Mouse (Mus musculus): Measurements from ENCODE around the gene Gpr19. TPM values are rescaled to one million over a fixed set of nuclear protein-coding genes. Genes with fewer than 3 reads are reported as not detected.

The Gpr19 gene
- polyA plus RNA-seq (2012; fragmentation: generic; extraction: Trizol): 2.1 TPM
- long read RNA-seq, experiment 1, partial matches to known transcripts: 0 of 6 reads
- long read RNA-seq, experiment 1, other reads (novel, unspliced or antisense): 4 of 6 reads
- long read RNA-seq, experiment 2, partial matches to known transcripts: 0 of 5 reads
- long read RNA-seq, experiment 2, other reads (novel, unspliced or antisense): 4 of 5 reads

DNA sequence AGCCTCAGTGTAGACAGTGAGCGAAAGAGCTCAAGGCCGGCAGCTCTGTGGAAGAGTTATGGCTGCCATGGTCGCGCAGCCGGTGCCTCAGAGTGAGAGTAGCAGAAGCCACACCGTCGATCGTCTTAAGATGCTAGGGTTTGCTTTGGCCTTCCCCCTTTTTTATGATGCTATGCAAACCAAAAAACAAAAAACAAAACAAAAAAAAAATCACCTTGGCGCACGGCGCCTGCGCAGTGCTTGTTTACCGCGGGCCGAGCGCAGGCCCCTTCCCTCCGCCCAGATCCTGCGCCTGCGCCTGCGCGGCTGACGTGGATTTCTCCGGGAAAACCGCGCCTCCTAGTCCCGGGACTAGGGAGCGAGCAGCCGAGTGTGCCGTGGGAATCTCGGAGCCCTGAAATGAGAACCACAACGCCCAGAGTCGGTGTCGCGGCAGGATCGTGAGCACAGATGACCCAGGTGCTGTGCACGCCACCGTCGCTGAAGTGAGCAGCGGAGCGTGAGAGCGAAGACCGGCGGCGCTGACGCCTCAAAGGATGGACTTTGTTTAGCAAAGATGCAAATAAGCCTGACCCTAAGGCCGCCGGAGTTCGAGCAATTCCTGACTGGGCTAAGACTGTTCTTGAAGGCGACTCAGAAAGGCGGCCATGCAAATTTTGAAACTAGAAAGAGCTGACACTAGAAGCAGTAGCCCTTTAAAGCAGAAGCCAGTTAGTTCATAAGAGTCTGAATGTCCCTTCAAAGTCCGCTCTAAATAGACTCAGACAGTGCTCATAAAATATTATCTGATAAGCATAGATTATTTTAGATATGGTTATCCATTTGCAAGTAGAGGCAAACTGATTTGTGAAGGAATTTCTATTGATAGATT lies at the start of gene Gpr19:
Gpr19 (minus strand) TSS at position 484 of the 871 bp plus-strand sequence.
- H3K36me3 ChIP-seq (ENCODE audit: control insufficient read depth, insufficient read depth): no peaks in the 10 kb centered on the region
- H3ac ChIP-seq (ENCODE audit: control insufficient read depth, insufficient read length, low read depth): peak within 1 kb of the TSS; percentile 89
- peaks cover 2% of the 10 kb centered on the region for H3K79me3 ChIP-seq (ENCODE audit: low read depth)
- TF ChIP-seq MYOG (IDR thresholded peaks at IDR 0.05; ENCODE audit: control insufficient read depth, extremely low read depth, insufficient read length) (no peak), FOSL1 (IDR thresholded peaks at IDR 0.05; ENCODE audit: insufficient read depth, low read length, poor library complexity, severe bottlenecking) (no peak), CTCF (IDR thresholded peaks at IDR 0.05; ENCODE audit: control insufficient read depth, insufficient read depth, insufficient read length) (no peak), USF1 (IDR thresholded peaks at IDR 0.05; ENCODE audit: low read depth) (no peak), MAX (IDR thresholded peaks at IDR 0.05) (peak; percentile 67)
- no peaks in the 10 kb centered on the region for H3K79me2 ChIP-seq (ENCODE audit: control insufficient read depth, insufficient read depth)
- H3K4me3 ChIP-seq (ENCODE audit: insufficient read depth, poor library complexity, severe bottlenecking): peak within 1 kb of the TSS; percentile 45
- H3K27me3 ChIP-seq (ENCODE audit: control insufficient read depth, insufficient read depth, insufficient read length): no peaks in the 10 kb centered on the region

DNA sequence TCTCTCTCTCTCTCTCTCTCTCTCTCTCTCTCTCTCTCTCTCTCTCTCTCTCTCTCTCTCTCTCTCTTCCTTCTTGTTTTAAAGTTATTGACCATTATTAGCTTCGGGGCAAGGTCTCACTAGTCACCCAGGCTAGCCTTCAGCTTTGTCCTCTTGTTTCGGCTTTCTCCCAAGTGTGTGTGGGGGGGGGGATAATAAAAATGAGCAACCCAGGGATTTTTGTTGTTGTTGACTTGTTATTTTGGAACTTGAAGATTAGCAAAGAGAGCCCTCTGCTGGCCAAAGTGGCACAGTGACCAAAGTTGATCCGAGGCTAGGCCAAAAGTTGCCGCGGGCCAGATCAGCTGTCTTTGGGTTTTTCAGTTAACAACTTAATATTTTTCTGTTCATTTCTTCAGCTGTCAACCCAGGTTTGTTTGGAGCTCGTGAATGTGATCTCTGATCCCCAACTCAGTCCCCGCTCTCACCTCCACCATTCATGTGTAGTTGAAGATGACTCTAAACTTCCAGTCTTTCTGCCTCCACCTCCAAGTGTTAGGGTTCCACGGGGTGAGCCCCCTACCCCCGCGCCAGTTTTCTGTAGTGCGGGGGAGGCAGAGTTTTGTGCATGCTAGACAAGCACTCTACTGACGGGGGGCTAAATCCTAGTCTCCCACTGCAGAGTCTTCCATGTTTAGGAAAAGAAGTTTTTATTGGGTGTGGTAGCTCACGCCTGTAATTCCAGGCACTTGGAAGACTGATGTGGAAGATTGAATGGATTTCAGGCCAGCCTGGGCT lies 49.1 kb upstream of the Gpr19 start:
- Histone ChIP-seq H3K36me3 (ENCODE audit: control insufficient read depth, insufficient read depth) (peaks cover 12% of the 10 kb centered on the region), H3K79me2 (ENCODE audit: control insufficient read depth, insufficient read depth) (peaks cover 54% of the 10 kb centered on the region), H3ac (ENCODE audit: control insufficient read depth, insufficient read length, low read depth) (no peak overlapping the region), H3K79me3 (ENCODE audit: low read depth) (peaks cover 6% of the 10 kb centered on the region), H3K27me3 (ENCODE audit: control insufficient read depth, insufficient read depth, insufficient read length) (no peaks in the 10 kb centered on the region), H3K4me3 (ENCODE audit: insufficient read depth, poor library complexity, severe bottlenecking) (no peak overlapping the region)
- TF ChIP-seq CTCF (IDR thresholded peaks at IDR 0.05; ENCODE audit: control insufficient read depth, insufficient read depth, insufficient read length): peak; percentile 39
- no peak for TF ChIP-seq MYOD1 (IDR thresholded peaks at IDR 0.05; ENCODE audit: control insufficient read depth, insufficient read length, low read depth)

DNA sequence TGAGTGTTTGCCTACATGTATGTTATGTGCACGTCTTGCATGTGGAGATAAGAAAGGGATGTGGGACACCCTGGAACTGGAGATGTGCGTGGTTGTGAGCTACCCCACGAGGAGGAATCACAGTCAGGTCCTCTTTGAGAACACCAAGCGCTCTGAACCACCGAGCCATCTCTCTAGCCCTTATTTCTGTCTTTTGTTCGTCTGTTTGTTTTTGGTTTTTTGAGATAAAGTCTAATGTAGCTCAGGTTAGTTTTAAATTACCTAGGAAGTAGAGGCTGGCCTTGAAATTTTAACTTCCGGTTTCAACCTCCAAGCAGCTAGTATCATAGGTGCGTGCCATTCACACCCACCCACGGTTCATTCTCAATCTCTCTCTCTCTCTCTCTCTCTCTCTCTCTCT lies 48.5 kb upstream of the Gpr19 start:
- no peak overlapping the region for H3K4me3 ChIP-seq (ENCODE audit: insufficient read depth, poor library complexity, severe bottlenecking)
- peaks cover 7% of the 10 kb centered on the region for H3K79me3 ChIP-seq (ENCODE audit: low read depth)
- H3K36me3 ChIP-seq (ENCODE audit: control insufficient read depth, insufficient read depth): peaks cover 8% of the 10 kb centered on the region
- no peak overlapping the region for H3ac ChIP-seq (ENCODE audit: control insufficient read depth, insufficient read length, low read depth)
- peaks cover 60% of the 10 kb centered on the region for H3K79me2 ChIP-seq (ENCODE audit: control insufficient read depth, insufficient read depth)
- no peak for TF ChIP-seq CTCF (IDR thresholded peaks at IDR 0.05; ENCODE audit: control insufficient read depth, insufficient read depth, insufficient read length)
- TF ChIP-seq FOSL1 (IDR thresholded peaks at IDR 0.05; ENCODE audit: insufficient read depth, low read length, poor library complexity, severe bottlenecking): no peak
- no peak for TF ChIP-seq CEBPB (IDR thresholded peaks at IDR 0.05; ENCODE audit: low read depth)
- TF ChIP-seq MYOG (IDR thresholded peaks at IDR 0.05; ENCODE audit: control insufficient read depth, extremely low read depth, insufficient read length): no peak
- no peak for TF ChIP-seq MAX (IDR thresholded peaks at IDR 0.05)
- no peak for TF ChIP-seq MYOD1 (IDR thresholded peaks at IDR 0.05; ENCODE audit: control insufficient read depth, insufficient read length, low read depth)
- no peak for TF ChIP-seq USF1 (IDR thresholded peaks at IDR 0.05; ENCODE audit: low read depth)
- no peaks in the 10 kb centered on the region for H3K27me3 ChIP-seq (ENCODE audit: control insufficient read depth, insufficient read depth, insufficient read length)

DNA sequence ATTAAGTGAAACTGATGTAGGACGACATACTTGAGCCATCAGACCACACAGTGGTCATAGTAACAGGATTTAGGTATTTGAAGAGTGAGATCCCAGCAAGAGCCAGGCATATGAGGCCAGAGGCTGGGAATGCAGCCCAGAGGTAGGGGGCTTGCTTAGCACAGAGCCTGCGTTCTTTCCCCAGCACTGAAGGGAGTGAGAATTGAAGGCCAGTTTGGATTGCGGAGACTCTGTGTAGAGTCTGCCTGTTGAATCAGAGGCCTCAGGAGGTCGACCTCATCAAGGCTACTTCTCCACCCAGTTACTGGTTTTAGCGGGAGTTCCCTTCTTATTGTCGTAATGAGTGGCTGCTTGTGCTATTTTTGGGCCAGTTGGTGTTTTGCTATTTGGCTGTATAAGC lies 47.7 kb upstream of the Gpr19 start:
- no peaks in the 10 kb centered on the region for H3K27me3 ChIP-seq (ENCODE audit: control insufficient read depth, insufficient read depth, insufficient read length)
- H3K36me3 ChIP-seq (ENCODE audit: control insufficient read depth, insufficient read depth): peaks cover 9% of the 10 kb centered on the region
- no peak overlapping the region for H3ac ChIP-seq (ENCODE audit: control insufficient read depth, insufficient read length, low read depth)
- H3K4me3 ChIP-seq (ENCODE audit: insufficient read depth, poor library complexity, severe bottlenecking): no peak overlapping the region
- H3K79me3 ChIP-seq (ENCODE audit: low read depth): peaks cover 15% of the 10 kb centered on the region
- H3K79me2 ChIP-seq (ENCODE audit: control insufficient read depth, insufficient read depth): peaks cover 68% of the 10 kb centered on the region
- no peak for TF ChIP-seq USF1 (IDR thresholded peaks at IDR 0.05; ENCODE audit: low read depth)
- no peak for TF ChIP-seq CEBPB (IDR thresholded peaks at IDR 0.05; ENCODE audit: low read depth)
- no peak for TF ChIP-seq MAX (IDR thresholded peaks at IDR 0.05)
- TF ChIP-seq CTCF (IDR thresholded peaks at IDR 0.05; ENCODE audit: control insufficient read depth, insufficient read depth, insufficient read length): no peak
- no peak for TF ChIP-seq MYOD1 (IDR thresholded peaks at IDR 0.05; ENCODE audit: control insufficient read depth, insufficient read length, low read depth)

DNA sequence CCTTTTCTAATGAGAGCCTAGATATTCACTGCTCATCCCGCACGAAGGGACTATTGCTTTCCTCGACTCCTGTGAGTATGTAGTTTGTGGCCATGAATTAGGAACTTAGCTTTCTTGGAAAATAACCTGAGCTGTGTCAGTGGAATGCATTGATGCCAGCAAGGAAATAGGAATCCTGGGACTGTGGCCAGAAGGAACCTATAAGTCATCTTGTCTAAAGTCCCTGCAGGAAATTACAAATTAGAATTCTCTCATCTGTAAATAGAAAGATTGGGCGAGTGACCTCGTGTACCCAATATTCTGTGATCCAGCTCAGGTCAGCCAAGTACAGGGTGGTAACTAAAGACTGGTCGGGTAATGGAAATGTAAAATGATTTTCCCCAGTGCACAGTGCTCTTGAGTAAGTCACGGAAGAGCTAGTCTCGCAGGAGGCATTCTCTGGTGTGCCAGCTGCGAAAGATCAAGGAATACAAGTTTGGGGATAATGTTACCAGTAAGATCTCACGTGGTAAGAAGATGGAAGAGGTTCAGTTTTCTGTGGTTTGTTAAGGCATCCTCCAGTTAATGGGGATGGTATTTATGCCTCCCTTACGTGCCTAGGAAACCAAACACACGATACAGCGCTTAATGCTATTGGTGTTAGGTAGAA lies 45.5 kb upstream of the Gpr19 start:
- Histone ChIP-seq H3K79me2 (ENCODE audit: control insufficient read depth, insufficient read depth) (peaks cover 80% of the 10 kb centered on the region), H3K36me3 (ENCODE audit: control insufficient read depth, insufficient read depth) (peaks cover 12% of the 10 kb centered on the region), H3K4me3 (ENCODE audit: insufficient read depth, poor library complexity, severe bottlenecking) (no peak overlapping the region), H3ac (ENCODE audit: control insufficient read depth, insufficient read length, low read depth) (no peak overlapping the region), H3K79me3 (ENCODE audit: low read depth) (peaks cover 18% of the 10 kb centered on the region), H3K27me3 (ENCODE audit: control insufficient read depth, insufficient read depth, insufficient read length) (no peaks in the 10 kb centered on the region)
- TF ChIP-seq FOSL1 (IDR thresholded peaks at IDR 0.05; ENCODE audit: insufficient read depth, low read length, poor library complexity, severe bottlenecking): no peak
- no peak for TF ChIP-seq CTCF (IDR thresholded peaks at IDR 0.05; ENCODE audit: control insufficient read depth, insufficient read depth, insufficient read length)
- TF ChIP-seq MYOD1 (IDR thresholded peaks at IDR 0.05; ENCODE audit: control insufficient read depth, insufficient read length, low read depth): no peak
- peak; percentile 60 for TF ChIP-seq USF1 (IDR thresholded peaks at IDR 0.05; ENCODE audit: low read depth)
